Mouse (Mus musculus) brain, embryonic 14.5 days (tissue): ENCODE data around the gene Gmds.

Experiments
- CTCF ChIP-seq: fragments of 200-500 bp; IDR thresholded peaks from 2 replicates; pipeline ENCODE4 v1.5.1; 2012; ENCODE audit warnings: inconsistent platforms, mild to moderate bottlenecking, moderate library complexity, borderline replicate concordance; ENCODE audit not compliant: insufficient read depth, insufficient read length; ENCODE audit errors: extremely low read depth
- POLR2A ChIP-seq: fragments of 200-500 bp; IDR thresholded peaks from 2 replicates; pipeline ENCODE4 v1.6.1; 2012; ENCODE audit warnings: mild to moderate bottlenecking, inconsistent platforms, borderline replicate concordance; ENCODE audit not compliant: poor library complexity, insufficient read depth, insufficient read length, severe bottlenecking; ENCODE audit errors: extremely low read depth

GRCm38 (mm10) chr13:32370751-32371150 lies 32.2 kb upstream of the Gmds start:
- TF ChIP-seq CTCF (no peak), POLR2A (no peak)
